Mouse (Mus musculus) hindbrain, embryonic 14.5 days (tissue): ENCODE measurements at regions not wholly inside any gene's neighbourhood (a gene's known extent, or its start where the extent isn't known, plus 50 kb on each side); places are given as distances from the start of the nearest gene placed in this dataset.
A peak's percentile ranks its signal among the peaks of the same experiment; 100 is the strongest.

Experiments used
- ATAC-seq: fragments of 200-750 bp; cut with Nextera tagmentation; 2 replicates; pipeline ENCODE4 v1.8.0; 2017; ENCODE audit warnings: moderate number of reproducible peaks, mild to moderate bottlenecking, moderate TSS enrichment, moderate library complexity; ENCODE audit not compliant: low FRiP score
- DNase-seq: peaks from one replicate; pipeline ENCODE4 v3.0.0-alpha.2; 2015; ENCODE audit warnings: low spot score
- H3K27ac ChIP-seq: fragments of 300-500 bp; sonication (generic); 2 replicates; pipeline ENCODE4 v1.5.1; 2014; ENCODE audit warnings: mild to moderate bottlenecking, moderate library complexity
- H3K27me3 ChIP-seq: fragments of 300-500 bp; sonication (generic); 2 replicates; pipeline ENCODE4 v1.6.1; 2014; ENCODE audit warnings: mild to moderate bottlenecking, low read length, mixed read lengths; ENCODE audit not compliant: control insufficient read depth, insufficient read depth
- H3K36me3 ChIP-seq: fragments of 300-500 bp; sonication (generic); replicated peaks from 2 replicates; pipeline ENCODE4 v1.6.1; 2014; ENCODE audit not compliant: control insufficient read depth, insufficient read depth
- H3K4me1 ChIP-seq: fragments of 300-500 bp; sonication (generic); replicated peaks from 2 replicates; pipeline ENCODE4 v1.6.1; 2014; ENCODE audit warnings: antibody characterized with exemption, low read length, mixed read lengths; ENCODE audit not compliant: control insufficient read depth, insufficient read depth
- H3K4me2 ChIP-seq: fragments of 300-500 bp; sonication (generic); replicated peaks from 2 replicates; pipeline ENCODE4 v1.6.1; 2014; ENCODE audit warnings: mild to moderate bottlenecking, moderate library complexity
- H3K4me3 ChIP-seq: fragments of 300-500 bp; sonication (generic); replicated peaks from 2 replicates; pipeline ENCODE4 v1.5.1; 2014; ENCODE audit warnings: mild to moderate bottlenecking, low read length
- H3K9ac ChIP-seq: fragments of 300-500 bp; sonication (generic); 2 replicates; pipeline ENCODE4 v1.6.1; 2014
- H3K9me3 ChIP-seq: fragments of 300-500 bp; sonication (generic); 2 replicates; pipeline ENCODE4 v1.6.1; 2016; ENCODE audit warnings: low read length; ENCODE audit not compliant: control insufficient read depth
- WGBS: fragments of 180-500 bp; shearing (Covaris S2); extraction: QIAGEN DNeasy Blood & Tissue Kit; methylation state at CpG from one replicate; pipeline ENCODE4 v1.1.7; 2014; 5-methylcytosine and 5-hydroxymethylcytosine counted together

DNA sequence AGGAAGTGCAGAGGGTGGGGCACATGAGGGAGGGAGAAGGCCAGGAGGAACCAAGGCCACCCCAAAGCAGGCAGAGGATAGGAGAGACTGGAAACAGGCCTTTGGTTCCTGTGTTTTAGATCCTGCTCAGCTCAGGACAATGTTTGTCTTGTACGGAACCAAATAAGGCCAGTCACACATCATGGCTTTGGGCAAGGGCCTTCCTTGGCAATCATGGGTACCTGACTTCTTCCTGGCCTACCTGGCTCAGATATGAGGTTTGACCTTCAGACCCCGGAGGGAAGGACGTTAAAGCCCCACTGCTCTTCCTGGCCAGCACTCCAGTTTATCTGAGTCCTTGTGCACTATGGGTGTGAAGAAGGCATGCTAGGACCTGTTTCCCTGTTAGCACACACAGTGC is 253.4 kb upstream of the Hs6st1 start:
- no peaks in the 10 kb centered on the region for H3K36me3 ChIP-seq
- ATAC-seq = no peak
- H3K4me1 ChIP-seq = no peaks in the 10 kb centered on the region
- H3K27ac ChIP-seq = no peak overlapping the region
- no peak overlapping the region for H3K9ac ChIP-seq
- no peaks in the 10 kb centered on the region for H3K9me3 ChIP-seq
- WGBS = 93% methylated on average over 3 of the region's 3 CpGs
- no peak overlapping the region for H3K4me3 ChIP-seq
- no peak overlapping the region for H3K4me2 ChIP-seq
- no peaks in the 10 kb centered on the region for H3K27me3 ChIP-seq
- no peak for DNase-seq

DNA sequence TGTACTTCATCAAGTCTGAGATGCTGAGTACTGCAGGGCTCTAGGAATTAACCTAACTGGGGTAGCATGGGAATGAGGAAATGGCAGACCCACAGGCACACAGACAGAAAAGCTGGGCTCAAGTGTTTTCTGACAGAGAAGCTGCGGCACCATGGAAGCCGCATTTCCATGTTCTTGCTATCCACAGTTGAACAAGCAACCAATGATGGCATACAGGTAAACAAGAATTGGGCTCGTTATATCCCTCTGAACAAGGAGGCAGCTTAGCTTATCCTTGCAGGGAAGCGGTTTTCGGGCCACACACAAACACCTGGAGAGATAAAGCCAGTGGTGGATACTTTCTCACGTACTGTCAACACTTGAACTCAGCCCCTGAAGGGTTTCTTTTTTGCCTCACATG is 246.4 kb upstream of the Hs6st1 start:
- ATAC-seq (no peak), DNase-seq (no peak)
- Histone ChIP-seq H3K27ac (no peak overlapping the region), H3K4me2 (no peak overlapping the region), H3K4me1 (no peaks in the 10 kb centered on the region), H3K27me3 (no peaks in the 10 kb centered on the region), H3K9ac (no peak overlapping the region), H3K9me3 (no peaks in the 10 kb centered on the region), H3K4me3 (no peak overlapping the region), H3K36me3 (no peaks in the 10 kb centered on the region)
- WGBS = 90% methylated on average over 6 of the region's 6 CpGs

DNA sequence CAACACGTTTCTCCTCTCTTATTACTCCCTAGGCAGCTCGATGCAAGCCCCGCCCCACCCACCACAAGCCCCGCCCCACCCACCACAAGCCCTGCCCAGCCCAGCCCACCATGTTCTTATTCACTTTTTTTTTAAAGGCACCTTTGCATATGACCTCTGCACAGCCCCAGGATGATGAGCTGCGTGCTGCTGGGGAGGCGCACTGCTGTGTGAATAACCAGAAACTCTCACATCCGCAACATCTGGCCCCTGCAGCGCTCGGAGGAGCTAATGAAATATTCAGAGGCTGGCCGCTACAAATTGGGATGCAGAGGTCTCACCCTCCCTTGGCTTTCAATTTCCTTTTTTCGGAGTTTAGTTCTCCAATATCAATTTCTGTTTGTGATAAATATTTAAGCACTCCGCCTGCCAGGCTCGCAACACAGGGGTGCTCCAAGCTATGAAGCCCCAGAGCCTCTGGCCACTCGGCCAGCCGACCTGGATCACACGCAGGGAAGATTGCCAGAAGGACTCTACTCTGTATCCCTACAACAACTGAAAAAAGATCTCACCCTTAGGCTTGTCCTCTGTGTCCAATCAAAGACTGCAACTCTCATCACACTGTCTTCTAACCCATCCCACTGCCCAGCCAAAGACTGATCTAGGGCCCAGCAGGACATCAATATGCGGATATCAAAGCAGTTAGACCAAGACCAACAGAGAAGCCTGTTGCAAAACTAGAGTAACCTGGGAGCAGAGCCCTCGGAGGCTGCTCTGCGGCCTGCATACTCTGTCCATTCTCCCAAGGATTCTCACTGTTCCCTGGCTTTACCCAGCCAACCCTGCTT is 245.6 kb upstream of the Hs6st1 start:
- Histone ChIP-seq H3K27me3 (no peaks in the 10 kb centered on the region), H3K9ac (no peak overlapping the region), H3K4me3 (no peak overlapping the region), H3K36me3 (no peaks in the 10 kb centered on the region), H3K4me1 (no peaks in the 10 kb centered on the region), H3K9me3 (no peaks in the 10 kb centered on the region), H3K27ac (no peak overlapping the region), H3K4me2 (peak overlapping the region; percentile 26)
- 42% methylated on average over 17 of the region's 19 CpGs for WGBS
- ATAC-seq (no peak), DNase-seq (no peak)

DNA sequence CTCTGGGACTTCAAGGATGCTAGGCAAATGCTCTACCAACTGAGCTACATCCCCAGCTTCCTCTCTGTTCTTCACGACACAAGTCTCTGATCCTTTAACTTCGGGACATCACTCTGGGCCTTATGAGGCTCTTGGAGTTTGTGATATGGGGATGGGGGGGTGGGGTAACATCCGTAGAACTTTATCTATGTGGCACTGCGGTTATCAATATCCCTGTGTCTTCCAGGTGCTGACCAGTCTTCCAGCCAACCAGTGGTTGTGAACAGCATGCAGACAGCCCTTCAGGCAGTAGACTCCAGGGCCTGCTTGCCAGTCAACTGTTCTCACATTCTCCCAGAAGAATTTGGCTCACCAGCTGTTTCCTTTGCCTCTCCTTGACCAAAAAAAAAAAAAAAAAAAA is 244.7 kb upstream of the Hs6st1 start:
- ATAC-seq = no peak
- Histone ChIP-seq H3K27ac (no peak overlapping the region), H3K9ac (no peak overlapping the region), H3K4me2 (no peak overlapping the region), H3K9me3 (no peaks in the 10 kb centered on the region), H3K4me3 (no peak overlapping the region), H3K27me3 (no peaks in the 10 kb centered on the region), H3K4me1 (no peaks in the 10 kb centered on the region), H3K36me3 (no peaks in the 10 kb centered on the region)
- DNase-seq = no peak
- WGBS = 89% methylated on average over 4 of the region's 4 CpGs

DNA sequence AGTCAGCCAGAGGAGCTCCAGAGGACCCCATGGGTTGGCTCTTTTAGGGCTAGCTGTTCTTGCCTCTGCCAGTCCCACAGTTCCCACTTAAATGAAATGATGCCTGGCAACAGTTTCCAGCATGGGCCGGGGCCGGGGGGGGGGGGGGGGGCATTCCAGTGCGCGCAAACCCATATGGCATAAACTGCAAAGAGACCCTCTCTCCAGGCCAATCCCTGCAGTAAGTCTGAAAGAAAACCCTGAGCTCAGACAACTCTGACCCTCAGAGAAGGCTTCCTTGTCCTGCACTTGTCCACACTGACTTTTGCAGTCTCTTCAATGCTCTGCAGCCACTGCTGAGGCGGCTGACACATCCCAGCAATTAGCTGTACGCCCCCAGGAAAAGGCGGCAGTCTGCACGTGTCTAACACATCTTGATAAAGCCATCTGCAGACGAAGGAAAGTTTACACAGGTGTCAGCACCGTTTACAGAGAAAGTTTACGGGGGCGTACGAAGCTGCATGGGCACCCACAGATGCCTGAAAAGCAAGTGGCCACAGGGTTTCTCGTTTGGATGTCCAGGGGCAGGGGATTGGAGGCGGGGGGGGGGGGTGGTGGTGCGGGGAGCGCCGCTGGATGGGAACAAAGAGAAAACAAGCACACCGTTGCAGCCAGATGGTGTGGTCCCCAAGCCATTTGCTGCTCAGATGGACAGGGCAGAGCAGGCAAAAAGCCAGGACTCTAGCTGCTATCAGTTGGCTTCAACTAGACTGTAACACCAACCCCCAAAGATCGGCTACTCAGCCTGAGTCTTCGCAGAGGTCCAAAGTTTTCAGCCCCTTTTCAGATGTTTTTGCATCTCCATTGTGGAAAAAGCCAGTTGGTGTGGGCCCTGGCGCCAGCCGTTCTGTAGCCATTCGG is 244.0 kb upstream of the Hs6st1 start:
- Histone ChIP-seq H3K27ac (no peak overlapping the region), H3K4me2 (no peak overlapping the region), H3K27me3 (no peaks in the 10 kb centered on the region), H3K4me1 (no peaks in the 10 kb centered on the region), H3K9ac (no peak overlapping the region), H3K4me3 (no peak overlapping the region), H3K9me3 (no peaks in the 10 kb centered on the region), H3K36me3 (no peaks in the 10 kb centered on the region)
- 61% methylated on average over 24 of the region's 24 CpGs for WGBS
- no peak for DNase-seq
- no peak for ATAC-seq

DNA sequence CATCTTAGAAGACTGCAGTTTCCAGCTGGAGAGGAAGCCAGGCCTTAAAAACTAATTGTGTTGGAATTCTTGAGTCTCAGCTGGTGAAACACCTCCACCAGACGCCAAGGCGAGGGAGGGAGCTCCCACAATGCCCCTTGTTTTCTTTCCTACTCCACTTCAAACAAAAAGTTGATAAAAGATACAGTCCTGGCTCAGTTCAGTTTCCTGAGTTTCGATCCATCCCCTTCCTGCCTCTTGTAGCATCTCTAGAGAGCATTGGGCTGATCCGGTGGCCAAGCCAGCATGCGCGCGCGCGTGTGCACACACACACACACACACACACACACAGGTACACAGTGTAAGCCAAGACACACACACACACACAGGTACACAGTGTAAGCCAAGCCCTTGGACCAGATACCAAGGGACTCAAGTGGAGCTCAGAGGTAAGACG is 242.7 kb upstream of the Hs6st1 start:
- no peak for DNase-seq
- Histone ChIP-seq H3K4me3 (no peak overlapping the region), H3K27ac (no peak overlapping the region), H3K36me3 (no peaks in the 10 kb centered on the region), H3K9me3 (no peaks in the 10 kb centered on the region), H3K9ac (no peak overlapping the region), H3K27me3 (no peaks in the 10 kb centered on the region), H3K4me1 (no peaks in the 10 kb centered on the region), H3K4me2 (no peak overlapping the region)
- 88% methylated on average over 10 of the region's 10 CpGs for WGBS
- no peak for ATAC-seq

DNA sequence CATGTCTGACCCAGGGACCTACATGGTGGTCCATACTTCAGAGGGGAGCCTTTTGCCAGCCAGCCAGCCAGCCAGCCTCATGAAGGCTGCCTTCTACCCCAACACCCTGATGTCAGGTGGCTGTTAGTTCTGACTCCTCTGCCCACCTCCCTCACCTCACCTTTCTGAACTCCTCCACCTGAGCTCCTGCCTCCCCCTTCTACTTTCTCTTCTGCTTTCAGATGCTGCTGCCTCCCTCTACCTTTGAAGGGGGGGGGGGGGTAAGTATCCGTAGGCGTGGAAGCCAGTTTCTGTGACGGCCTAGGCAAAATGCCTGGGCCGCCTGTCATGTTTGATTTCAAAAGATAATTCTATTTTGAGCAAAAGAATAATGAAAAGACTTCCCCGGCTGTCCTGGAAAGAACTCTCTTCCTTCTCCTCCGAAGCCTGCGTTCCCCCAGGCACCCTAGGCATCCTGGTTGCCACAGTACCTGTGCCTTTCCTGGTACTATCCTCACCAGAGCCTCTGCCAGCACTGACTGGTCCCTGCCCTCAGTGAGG is 241.6 kb upstream of the Hs6st1 start:
- Histone ChIP-seq H3K27me3 (no peaks in the 10 kb centered on the region), H3K9ac (no peak overlapping the region), H3K9me3 (no peaks in the 10 kb centered on the region), H3K4me3 (no peak overlapping the region), H3K27ac (no peak overlapping the region), H3K36me3 (no peaks in the 10 kb centered on the region), H3K4me1 (no peaks in the 10 kb centered on the region), H3K4me2 (no peak overlapping the region)
- ATAC-seq (no peak), DNase-seq (no peak)
- 85% methylated on average over 7 of the region's 7 CpGs for WGBS

DNA sequence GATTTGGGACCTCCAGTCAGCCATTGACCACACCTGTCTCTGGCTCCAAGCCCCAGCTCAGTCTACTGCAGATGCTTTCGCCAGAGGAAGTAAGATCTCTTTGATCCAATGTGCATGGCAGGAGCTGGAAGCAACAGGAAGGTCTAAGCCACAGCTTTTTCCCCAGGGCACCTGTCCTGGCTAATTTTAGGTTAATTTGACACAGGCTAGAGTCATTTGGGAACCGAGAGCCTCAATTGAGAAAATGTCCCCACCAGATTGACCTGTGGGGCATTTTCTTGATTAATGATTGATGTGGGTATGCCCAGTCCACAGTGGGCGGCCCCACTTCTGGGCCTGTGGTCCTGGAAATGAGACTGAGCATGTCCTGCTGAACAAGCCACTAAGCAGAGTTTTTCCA is 240.7 kb upstream of the Hs6st1 start:
- no peak for DNase-seq
- Histone ChIP-seq H3K9ac (no peak overlapping the region), H3K27ac (no peak overlapping the region), H3K4me3 (no peak overlapping the region), H3K4me2 (no peak overlapping the region), H3K27me3 (no peaks in the 10 kb centered on the region), H3K36me3 (no peaks in the 10 kb centered on the region), H3K4me1 (no peaks in the 10 kb centered on the region), H3K9me3 (no peaks in the 10 kb centered on the region)
- 70% methylated on average over 3 of the region's 3 CpGs for WGBS
- no peak for ATAC-seq

DNA sequence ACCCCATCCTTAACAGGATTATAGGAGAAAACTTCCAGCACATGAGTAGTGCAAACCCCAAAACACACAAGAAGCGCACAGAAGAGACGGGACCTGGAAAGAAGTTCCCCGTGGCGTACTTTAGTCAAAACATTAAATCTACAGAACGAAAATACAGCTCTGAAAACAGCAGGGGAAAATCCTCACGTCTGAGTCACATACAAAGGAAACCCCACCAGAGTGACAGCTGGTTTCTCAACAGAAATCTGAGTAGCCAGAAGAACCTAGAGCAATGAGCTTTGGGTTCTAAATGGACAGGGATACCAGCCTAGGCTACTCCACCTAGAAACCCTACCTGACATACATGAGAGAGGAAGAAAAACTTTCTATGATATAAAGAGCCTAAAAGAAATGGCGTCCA is 234.0 kb upstream of the Hs6st1 start:
- Histone ChIP-seq H3K4me2 (no peak overlapping the region), H3K27me3 (no peaks in the 10 kb centered on the region), H3K27ac (no peak overlapping the region), H3K4me3 (no peak overlapping the region), H3K9me3 (no peaks in the 10 kb centered on the region), H3K4me1 (no peaks in the 10 kb centered on the region), H3K9ac (no peak overlapping the region), H3K36me3 (no peaks in the 10 kb centered on the region)
- ATAC-seq = no peak
- 79% methylated on average over 7 of the region's 7 CpGs for WGBS
- no peak for DNase-seq
